Mouse (Mus musculus) forebrain, embryonic 11.5 days (tissue): Measurements from ENCODE around the gene Fyb2. TPM values are rescaled to one million over a fixed set of nuclear protein-coding genes. Genes with fewer than 3 reads are reported as not detected.
"Not testable (repeated sequence)": the region's sequence is repeated elsewhere in the genome, so short reads cannot be mapped to it uniquely, and the experiment has no call there.

Experiments used
- ATAC-seq: fragments of 200-750 bp; cut with Nextera tagmentation; replicated peaks from 2 replicates; pipeline ENCODE4 v1.8.0; 2017; ENCODE audit warnings: moderate TSS enrichment; ENCODE audit not compliant: low FRiP score
- DNase-seq: peaks from one replicate; pipeline ENCODE4 v3.0.0-alpha.2; 2017; ENCODE audit warnings: low spot score
- H3K27ac ChIP-seq: fragments of 300-500 bp; sonication (generic); 2 replicates; pipeline ENCODE4 v1.5.1; 2014; ENCODE audit warnings: low read depth, low read length
- H3K27me3 ChIP-seq: fragments of 300-500 bp; sonication (generic); 2 replicates; pipeline ENCODE4 v1.6.1; 2014; ENCODE audit warnings: mild to moderate bottlenecking, low read length, mixed read lengths; ENCODE audit not compliant: control insufficient read depth, insufficient read depth
- H3K36me3 ChIP-seq: fragments of 300-500 bp; sonication (generic); 2 replicates; pipeline ENCODE4 v1.6.1; 2014; ENCODE audit warnings: mild to moderate bottlenecking, low read length, moderate library complexity, mixed read lengths; ENCODE audit not compliant: control insufficient read depth, insufficient read depth
- H3K4me1 ChIP-seq: fragments of 300-500 bp; sonication (generic); replicated peaks from 2 replicates; pipeline ENCODE4 v1.6.1; 2014; ENCODE audit warnings: low read length, mixed read lengths; ENCODE audit not compliant: control insufficient read depth, insufficient read depth
- H3K4me2 ChIP-seq: fragments of 300-500 bp; sonication (generic); 2 replicates; pipeline ENCODE4 v1.6.1; 2014; ENCODE audit warnings: low read depth, mild to moderate bottlenecking, low read length, moderate library complexity, mixed read lengths; ENCODE audit not compliant: severe bottlenecking
- H3K4me3 ChIP-seq: fragments of 300-500 bp; sonication (generic); 2 replicates; pipeline ENCODE4 v1.5.1; 2014; ENCODE audit warnings: low read depth, low read length
- H3K9ac ChIP-seq: fragments of 300-500 bp; sonication (generic); 2 replicates; pipeline ENCODE4 v1.6.1; 2014; ENCODE audit warnings: low read length
- H3K9me3 ChIP-seq: fragments of 300-500 bp; sonication (generic); 2 replicates; pipeline ENCODE4 v1.6.1; 2016; ENCODE audit warnings: low read length, mixed read lengths; ENCODE audit not compliant: control insufficient read depth
- WGBS: fragments of 180-500 bp; shearing (Covaris S2); extraction: QIAGEN DNeasy Blood & Tissue Kit; methylation state at CpG from one replicate; pipeline ENCODE4 v1.1.7; 2014; 5-methylcytosine and 5-hydroxymethylcytosine counted together
- polyA plus RNA-seq: library from polyadenylated mRNA; unstranded; fragments of >200 nt; fragmentation: Nextera tagmentation; extraction: Ambion mirVana; gene quantifications from 2 replicates; pipeline ENCODE4 v1.2.1, GENCODE M21; 2014

Gene Fyb2
- polyA plus RNA-seq, 1 experiment from 2014 or later = 0.17 TPM

DNA sequence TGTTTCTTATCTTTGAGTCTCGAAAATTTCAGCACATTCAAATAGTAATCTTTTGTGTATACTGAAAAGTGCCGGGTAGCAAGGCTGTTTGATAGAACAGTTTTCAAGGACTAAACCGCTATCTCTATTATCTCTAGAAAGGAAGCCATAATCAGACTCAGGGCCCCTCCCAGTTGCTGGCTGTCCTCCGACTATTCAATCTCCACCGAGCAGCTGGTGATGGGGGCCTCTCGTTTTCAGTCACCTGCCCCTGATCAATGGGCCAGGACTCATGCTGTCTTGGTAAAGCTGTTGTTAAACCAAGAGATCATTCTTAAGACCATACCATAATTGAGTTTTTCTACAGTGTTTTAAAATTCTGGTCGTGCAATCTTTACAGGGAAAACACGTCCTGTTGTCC, 90.9 kb downstream of the Fyb2 start:
- H3K9me3 ChIP-seq = no peaks in the 10 kb centered on the region
- no peak overlapping the region for H3K27ac ChIP-seq
- no peak overlapping the region for H3K4me2 ChIP-seq
- no peak overlapping the region for H3K9ac ChIP-seq
- ATAC-seq (no peak), DNase-seq (no peak)
- H3K4me1 ChIP-seq = no peaks in the 10 kb centered on the region
- no peaks in the 10 kb centered on the region for H3K27me3 ChIP-seq
- H3K4me3 ChIP-seq = no peak overlapping the region
- 84% methylated on average over 8 of the region's 8 CpGs for WGBS
- H3K36me3 ChIP-seq = no peaks in the 10 kb centered on the region

DNA sequence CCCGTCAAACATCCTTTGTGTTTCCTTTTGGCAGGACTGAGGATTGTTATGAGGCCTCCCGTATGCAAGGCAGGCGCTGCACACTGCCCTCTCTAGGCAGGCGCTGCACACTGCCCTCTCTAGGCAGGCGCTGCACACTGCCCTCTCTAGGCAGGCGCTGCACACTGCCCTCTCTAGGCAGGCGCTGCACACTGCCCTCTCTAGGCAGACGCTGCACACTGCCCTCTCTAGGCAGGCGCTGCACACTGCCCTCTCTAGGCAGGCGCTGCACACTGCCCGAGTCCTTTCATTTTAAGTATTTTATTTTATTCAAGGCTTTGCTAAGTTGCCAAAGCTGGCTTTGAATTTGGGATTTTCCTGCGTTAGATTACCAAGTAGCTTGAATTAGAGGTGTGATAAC, 91.4 kb downstream of the Fyb2 start:
- not testable (repeated sequence) for H3K9ac ChIP-seq, ATAC-seq, H3K9me3 ChIP-seq, H3K27me3 ChIP-seq, DNase-seq, H3K4me2 ChIP-seq, H3K4me3 ChIP-seq, H3K4me1 ChIP-seq, H3K36me3 ChIP-seq, H3K27ac ChIP-seq
- WGBS = 90% methylated on average over 11 of the region's 12 CpGs

DNA sequence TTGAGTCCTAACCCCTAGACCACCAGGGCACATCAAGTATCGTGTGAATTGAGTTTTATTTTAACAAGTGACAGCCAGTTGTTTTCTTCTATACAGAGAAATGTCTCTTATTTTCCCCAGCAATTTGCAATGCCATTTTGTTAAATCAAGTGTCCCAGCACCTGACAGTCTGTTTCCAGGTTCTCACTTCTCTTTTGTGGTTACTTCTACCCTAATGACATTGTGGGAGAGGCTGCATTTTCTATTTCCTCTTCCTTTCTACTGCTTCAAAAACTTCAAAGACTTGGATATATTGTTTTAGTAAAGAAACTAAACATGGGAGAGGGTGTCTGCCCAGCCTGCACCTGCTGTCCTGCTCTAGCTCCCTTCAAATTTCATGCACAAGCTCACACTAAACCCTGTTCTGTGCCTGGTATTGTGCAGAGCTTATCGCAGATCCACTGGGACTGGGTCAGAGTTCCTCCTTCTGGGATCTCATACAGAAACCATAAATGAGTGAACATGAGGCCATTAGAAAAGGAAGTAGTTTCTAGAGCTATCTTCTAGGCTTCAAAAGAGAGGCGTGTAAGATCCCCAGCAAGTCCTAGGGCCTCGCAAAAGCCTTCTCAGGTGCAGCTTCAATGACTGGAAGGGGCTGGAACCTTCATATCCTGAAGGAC, 94.2 kb downstream of the Fyb2 start:
- Histone ChIP-seq H3K4me1 (no peaks in the 10 kb centered on the region), H3K27ac (no peak overlapping the region), H3K9ac (no peak overlapping the region), H3K9me3 (no peaks in the 10 kb centered on the region), H3K4me2 (no peak overlapping the region), H3K4me3 (no peak overlapping the region), H3K27me3 (no peaks in the 10 kb centered on the region), H3K36me3 (no peaks in the 10 kb centered on the region)
- WGBS = 88% methylated on average over 4 of the region's 4 CpGs
- DNase-seq = no peak
- no peak for ATAC-seq

DNA sequence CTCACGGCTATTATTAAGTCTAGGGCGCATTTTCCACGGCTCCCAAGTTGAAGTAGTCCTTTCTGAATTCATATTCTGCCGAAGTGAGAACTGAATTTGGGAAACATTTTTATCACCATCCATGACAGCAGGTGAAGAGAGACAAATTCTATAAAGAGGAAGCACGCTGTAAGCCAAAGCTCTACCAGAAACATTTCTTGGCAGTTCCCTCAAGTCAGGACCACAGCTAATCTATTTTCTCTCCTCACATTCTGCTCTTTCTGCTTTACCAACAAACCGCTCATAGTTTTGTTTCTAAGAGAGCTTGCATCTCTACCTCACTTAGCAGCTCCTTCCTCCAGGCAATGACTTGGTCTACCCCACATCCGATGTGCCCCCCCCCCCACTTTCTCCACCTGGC, 100.5 kb downstream of the Fyb2 start:
- H3K27me3 ChIP-seq = no peaks in the 10 kb centered on the region
- no peak for DNase-seq
- ATAC-seq = no peak
- H3K27ac ChIP-seq = no peak overlapping the region
- no peak overlapping the region for H3K9ac ChIP-seq
- H3K4me1 ChIP-seq = no peaks in the 10 kb centered on the region
- H3K9me3 ChIP-seq = no peaks in the 10 kb centered on the region
- H3K4me3 ChIP-seq = no peak overlapping the region
- H3K36me3 ChIP-seq = no peaks in the 10 kb centered on the region
- WGBS = 87% methylated on average over 7 of the region's 7 CpGs
- H3K4me2 ChIP-seq = no peak overlapping the region

DNA sequence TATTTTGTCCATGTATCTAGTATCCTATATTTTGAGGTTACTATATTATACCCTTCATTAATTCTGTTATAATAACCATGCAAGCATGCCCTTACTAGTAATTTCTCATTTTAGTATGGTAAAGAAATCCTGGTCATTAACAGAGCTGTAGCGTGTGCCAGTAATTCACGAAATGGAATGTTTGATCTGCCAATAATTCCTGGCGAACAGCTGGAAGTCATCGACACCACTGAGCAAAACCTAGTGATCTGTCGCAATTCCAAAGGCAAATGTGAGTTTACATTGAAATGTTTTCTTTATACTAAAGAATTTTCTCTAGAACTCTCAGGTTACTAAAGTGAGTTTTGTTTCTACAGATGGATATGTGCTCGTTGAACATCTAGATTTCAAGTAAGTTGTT, 102.2 kb downstream of the Fyb2 start:
- 83% methylated on average over 6 of the region's 6 CpGs for WGBS
- H3K9me3 ChIP-seq = no peaks in the 10 kb centered on the region
- H3K36me3 ChIP-seq = no peaks in the 10 kb centered on the region
- H3K4me1 ChIP-seq = no peaks in the 10 kb centered on the region
- ATAC-seq (no peak), DNase-seq (no peak)
- no peak overlapping the region for H3K4me2 ChIP-seq
- no peaks in the 10 kb centered on the region for H3K27me3 ChIP-seq
- no peak overlapping the region for H3K4me3 ChIP-seq
- no peak overlapping the region for H3K9ac ChIP-seq
- H3K27ac ChIP-seq = no peak overlapping the region

DNA sequence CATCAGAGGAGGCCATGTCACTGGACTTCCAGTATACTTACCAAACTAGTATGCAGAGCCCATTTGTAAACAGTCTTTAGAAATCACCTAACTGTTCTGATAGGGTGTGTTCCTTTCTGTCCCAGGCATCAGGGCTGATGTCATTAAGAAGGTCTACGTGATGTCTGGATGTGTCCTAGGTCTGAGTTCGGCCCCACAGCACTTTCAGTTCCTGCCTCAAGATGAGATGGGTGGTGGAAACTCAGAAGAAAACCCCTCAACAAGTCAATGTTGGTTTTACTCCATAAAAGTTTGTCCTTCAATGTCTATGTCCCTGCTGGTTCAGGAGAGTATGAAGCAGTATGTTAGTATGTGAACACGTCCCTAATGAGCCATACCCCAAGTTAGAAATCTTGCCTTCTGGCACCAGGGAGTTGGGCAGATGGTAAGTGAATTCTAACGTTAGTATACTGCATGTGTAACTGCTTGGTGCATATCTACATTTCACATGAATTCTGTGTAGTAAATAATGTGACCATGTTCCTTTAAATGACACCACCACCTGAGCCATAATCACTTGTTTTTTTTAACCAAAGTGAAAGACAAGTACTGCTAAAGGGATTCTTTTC, 102.9 kb downstream of the Fyb2 start:
- H3K4me1 ChIP-seq = no peaks in the 10 kb centered on the region
- H3K9me3 ChIP-seq = no peaks in the 10 kb centered on the region
- no peak overlapping the region for H3K9ac ChIP-seq
- DNase-seq = no peak
- H3K36me3 ChIP-seq = no peaks in the 10 kb centered on the region
- H3K4me2 ChIP-seq = no peak overlapping the region
- H3K4me3 ChIP-seq = no peak overlapping the region
- WGBS = 86% methylated on average over 4 of the region's 4 CpGs
- H3K27me3 ChIP-seq = no peaks in the 10 kb centered on the region
- no peak overlapping the region for H3K27ac ChIP-seq
- ATAC-seq = no peak

DNA sequence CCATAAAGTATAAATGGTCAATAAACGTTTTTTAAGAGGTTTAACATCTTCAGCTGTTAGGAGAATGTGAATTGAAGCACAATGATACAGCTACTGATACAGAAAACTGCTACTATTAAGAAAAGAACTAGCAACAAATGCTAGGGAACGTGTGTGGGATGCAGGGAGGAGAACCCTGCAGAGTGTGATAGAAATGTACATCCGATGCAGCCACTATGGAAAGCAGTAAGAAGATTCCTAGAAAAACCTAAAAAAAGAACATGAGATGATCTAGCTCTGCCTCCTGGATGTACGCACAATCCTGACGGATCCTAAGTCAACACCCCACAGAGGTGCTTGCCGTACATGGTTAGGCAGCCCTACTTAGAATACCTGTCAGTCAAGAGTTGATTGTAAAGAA, 114.0 kb downstream of the Fyb2 start:
- Histone ChIP-seq H3K4me2 (no peak overlapping the region), H3K4me1 (no peaks in the 10 kb centered on the region), H3K9ac (no peak overlapping the region), H3K4me3 (no peak overlapping the region), H3K36me3 (no peaks in the 10 kb centered on the region), H3K9me3 (no peaks in the 10 kb centered on the region), H3K27me3 (no peaks in the 10 kb centered on the region), H3K27ac (no peak overlapping the region)
- no peak for ATAC-seq
- 72% methylated on average over 6 of the region's 6 CpGs for WGBS
- DNase-seq = no peak

DNA sequence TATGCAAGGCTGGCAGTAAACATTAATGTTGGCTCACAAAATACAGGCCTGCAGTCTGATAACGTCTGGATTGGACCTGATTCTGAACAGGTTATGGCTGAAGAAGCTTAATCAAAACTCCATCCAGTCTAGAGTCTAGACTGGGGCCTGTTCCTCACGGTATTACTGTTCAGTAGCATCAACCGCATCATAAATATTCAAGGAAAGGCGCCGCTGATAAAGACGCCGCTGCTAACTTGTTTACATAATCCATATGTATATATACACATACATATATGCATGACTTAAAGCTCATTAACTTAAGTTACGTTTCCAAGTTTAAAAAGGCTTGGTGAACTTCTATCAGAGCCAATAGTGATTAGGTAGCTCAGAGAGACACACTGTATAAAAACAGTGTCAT, 117.8 kb downstream of the Fyb2 start:
- WGBS = 85% methylated on average over 8 of the region's 8 CpGs
- Histone ChIP-seq H3K4me1 (no peaks in the 10 kb centered on the region), H3K4me2 (no peak overlapping the region), H3K36me3 (no peaks in the 10 kb centered on the region), H3K9ac (no peak overlapping the region), H3K9me3 (no peaks in the 10 kb centered on the region), H3K27ac (no peak overlapping the region), H3K4me3 (no peak overlapping the region), H3K27me3 (no peaks in the 10 kb centered on the region)
- ATAC-seq (no peak), DNase-seq (no peak)

DNA sequence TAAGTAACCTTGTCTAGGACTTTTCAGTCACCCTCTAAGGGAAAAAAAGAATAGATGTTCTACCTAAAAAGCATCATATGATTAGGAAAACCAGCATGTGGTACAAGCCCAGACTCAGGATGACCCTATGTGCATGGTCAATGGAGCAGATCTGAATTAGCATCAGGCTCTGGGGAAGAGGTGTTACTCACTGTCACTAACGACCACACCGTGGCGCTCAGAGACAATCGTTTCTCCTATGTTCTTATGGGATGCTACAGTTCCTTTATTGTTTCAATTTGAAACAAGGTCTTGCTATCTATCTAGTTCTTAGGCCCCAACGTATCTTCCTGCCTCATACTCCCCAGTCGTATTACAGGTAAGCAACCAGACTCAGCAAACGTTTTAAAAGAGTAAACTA, 119.9 kb downstream of the Fyb2 start:
- Histone ChIP-seq H3K9me3 (no peaks in the 10 kb centered on the region), H3K4me1 (no peaks in the 10 kb centered on the region), H3K36me3 (no peaks in the 10 kb centered on the region), H3K4me2 (no peak overlapping the region), H3K9ac (no peak overlapping the region), H3K4me3 (no peak overlapping the region), H3K27me3 (no peaks in the 10 kb centered on the region), H3K27ac (no peak overlapping the region)
- ATAC-seq (no peak), DNase-seq (no peak)
- WGBS = 55% methylated on average over 7 of the region's 7 CpGs
